Mouse (Mus musculus): ENCODE data around the gene 4930442H23Rik.
"Not testable (repeated sequence)": the region's sequence is repeated elsewhere in the genome, so short reads cannot be mapped to it uniquely, and the experiment has no call there.

The 4930442H23Rik gene

GRCm38 (mm10) chr10:81183805-81184204, at the start of gene 4930442H23Rik:
TSS of gene 4930442H23Rik (minus strand) at chr10:81183849.
- DNase-seq (ENCODE audit: low spot score in 2 of 2) = no peak

DNA sequence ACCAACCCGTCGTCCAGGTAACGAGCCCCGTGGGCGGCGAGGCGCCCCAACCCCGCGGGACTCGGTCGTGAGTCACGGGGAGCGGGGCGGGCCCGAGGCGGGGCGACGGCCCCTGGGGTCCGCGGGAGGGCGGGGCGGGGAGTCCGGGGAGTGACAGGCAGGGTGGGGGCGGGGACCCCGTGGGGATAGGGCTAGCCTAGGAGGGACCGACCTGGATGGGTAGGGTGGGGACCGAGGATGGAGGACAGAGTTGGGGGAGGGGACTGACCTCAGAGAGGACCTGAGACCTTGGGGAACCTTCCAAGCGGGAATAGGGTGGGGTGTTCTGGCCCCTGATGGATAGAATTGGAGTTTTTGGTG, 49.6 kb upstream of the 4930442H23Rik start:
- DNase-seq (ENCODE audit: low spot score in 2 of 2) = no peak

- peak; percentile 88 to 92 for DNase-seq (ENCODE audit: low spot score in 2 of 2)
Observed at GRCm38 (mm10) chr10:81232580-81233225, 49.1 kb upstream of the 4930442H23Rik start, which contains the start of gene Zfr2. TSS of gene Zfr2 (plus strand) at chr10:81233155.

GRCm38 (mm10) chr10:81231436-81231835, 47.8 kb upstream of the 4930442H23Rik start:
- DNase-seq (ENCODE audit: low spot score in 2 of 2) = no peak

DNA sequence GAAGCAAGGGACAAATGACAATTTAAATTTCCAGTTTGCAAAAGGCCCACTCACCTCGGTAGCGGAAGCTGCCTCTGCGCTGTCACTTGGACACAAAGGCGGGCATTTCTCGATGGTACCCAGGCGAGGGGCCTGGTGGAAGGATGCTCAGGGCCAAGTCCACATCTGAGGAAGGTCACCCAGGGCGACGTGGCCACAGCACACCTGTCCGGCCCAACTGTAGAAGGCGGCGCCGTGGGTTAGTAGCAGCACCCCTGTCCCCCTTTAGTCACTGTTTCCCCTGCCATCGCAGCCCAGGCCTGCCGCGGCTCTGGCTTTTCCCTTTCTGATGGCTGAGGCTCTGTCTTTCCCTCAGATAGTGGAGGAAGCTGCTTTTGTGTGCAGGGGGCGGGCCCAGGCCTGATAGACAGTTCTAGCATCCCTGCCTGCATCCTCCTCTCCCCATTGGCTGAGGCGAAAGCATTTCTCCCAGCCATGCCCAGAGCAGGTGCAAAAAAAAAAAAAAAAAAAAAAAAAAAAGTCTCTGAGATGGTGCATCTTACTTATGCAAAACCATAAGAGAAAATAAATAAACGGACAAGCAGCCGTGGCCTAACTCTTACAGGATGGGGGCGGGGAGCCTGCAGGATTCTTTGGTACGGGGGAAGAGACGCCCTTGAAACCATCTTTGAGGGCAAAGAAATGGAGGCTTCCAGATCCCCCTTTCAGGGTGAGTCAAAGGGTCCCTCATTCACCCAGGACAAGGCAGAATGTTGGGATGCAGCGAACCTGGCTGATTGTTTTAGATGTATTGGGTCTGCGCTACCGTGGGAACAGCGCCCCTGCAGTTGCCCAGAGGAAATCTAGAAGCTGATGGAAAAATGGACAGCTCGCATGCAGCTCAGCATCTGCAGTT, 47.0 kb upstream of the 4930442H23Rik start, which contains the start of gene Atcay:
Gene Atcay (minus strand): TSS at position 396 of the 895 bp plus-strand sequence.
- DNase-seq (ENCODE audit: low spot score in 2 of 2) = peak in 1 of 2 experiments; percentile 41

- DNase-seq (ENCODE audit: low spot score in 2 of 2) = no peak
Observed at GRCm38 (mm10) chr10:81229735-81230437, 46.2 kb upstream of the 4930442H23Rik start.

GRCm38 (mm10) chr10:81223731-81224130, 40.1 kb upstream of the 4930442H23Rik start:
- DNase-seq (ENCODE audit: low spot score in 2 of 2) = not testable (repeated sequence)

DNA sequence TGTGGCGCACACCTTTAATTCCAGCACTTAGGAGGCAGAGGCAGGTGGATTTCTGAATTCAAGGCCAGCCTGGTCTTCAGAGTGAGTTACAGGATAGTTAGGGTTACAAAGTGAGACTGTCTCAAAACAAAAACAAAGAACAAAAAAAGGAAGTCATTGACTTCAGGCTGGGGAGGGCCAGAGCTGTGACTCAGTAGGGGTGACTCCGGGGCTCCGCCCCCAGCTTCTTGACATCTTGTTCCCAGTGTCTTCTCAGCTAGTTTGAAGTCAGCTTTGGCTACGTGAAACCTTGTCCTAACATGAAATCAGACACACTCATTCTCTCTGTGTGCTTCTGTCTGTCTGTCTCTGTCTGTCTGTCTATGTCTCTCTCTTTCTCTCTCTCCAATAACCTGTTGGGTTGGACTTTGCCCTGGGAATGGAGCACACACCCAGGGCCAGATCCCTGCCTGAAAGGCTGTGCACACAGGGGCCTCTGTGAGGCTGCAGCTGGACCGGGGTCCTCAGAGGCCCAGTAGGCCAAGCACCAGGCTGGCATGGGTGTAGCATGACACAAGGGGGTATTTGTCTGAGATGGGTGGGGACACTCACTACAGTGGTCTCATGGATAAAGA, 37.9 kb upstream of the 4930442H23Rik start:
- DNase-seq (ENCODE audit: low spot score in 2 of 2) = no peak

GRCm38 (mm10) chr10:81217964-81218363, 34.3 kb upstream of the 4930442H23Rik start:
- DNase-seq (ENCODE audit: low spot score in 2 of 2) = peak; percentile 59 to 84

- DNase-seq (ENCODE audit: low spot score in 2 of 2) = peak in 1 of 2 experiments; percentile 42
Observed at GRCm38 (mm10) chr10:81217267-81217666, 33.6 kb upstream of the 4930442H23Rik start.

DNA sequence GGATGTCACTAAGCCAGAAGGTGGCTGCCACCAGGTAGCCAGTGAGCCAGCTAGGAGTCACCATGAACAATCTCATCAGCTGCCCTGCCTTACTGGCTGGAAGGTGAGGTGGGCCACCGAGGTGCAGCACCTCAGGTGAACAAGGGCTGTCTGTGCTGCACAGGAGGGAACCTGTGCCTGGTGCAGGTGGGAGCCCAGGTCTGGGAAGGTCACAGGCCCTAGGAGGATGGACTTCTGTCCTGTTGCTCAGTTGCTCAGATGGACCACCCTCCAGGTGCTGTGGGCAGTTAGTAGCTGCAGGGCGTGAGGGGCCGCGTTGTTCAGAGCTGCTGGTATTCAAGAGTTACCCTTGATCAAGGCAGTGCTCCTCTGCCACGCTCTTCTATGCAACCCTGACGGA, 33.2 kb upstream of the 4930442H23Rik start:
- DNase-seq (ENCODE audit: low spot score in 2 of 2) = no peak

- DNase-seq (ENCODE audit: low spot score in 2 of 2) = no peak
Observed at GRCm38 (mm10) chr10:81216260-81216659, 32.6 kb upstream of the 4930442H23Rik start.

DNA sequence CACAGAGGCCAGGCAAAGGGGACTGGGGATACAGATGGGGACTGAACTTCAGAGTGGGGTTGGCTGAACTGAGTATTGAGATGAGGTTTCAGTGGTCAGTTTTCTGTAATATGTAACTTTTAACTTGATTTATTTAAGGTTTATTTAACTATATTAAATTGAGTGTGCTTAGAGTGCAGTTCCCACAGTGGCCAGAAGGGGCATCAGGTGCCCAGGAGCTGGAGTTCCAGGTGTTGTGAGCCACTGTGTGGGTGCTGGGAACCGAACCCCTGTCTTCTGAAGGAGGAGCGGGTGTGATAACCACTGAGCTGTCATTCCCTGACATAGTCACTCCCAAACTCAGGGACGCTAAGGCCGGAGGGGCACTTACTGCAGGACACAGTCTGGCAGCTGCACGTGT, 26.5 kb upstream of the 4930442H23Rik start:
- no peak for DNase-seq (ENCODE audit: low spot score in 2 of 2)

- DNase-seq (ENCODE audit: low spot score in 2 of 2) = no peak
Observed at GRCm38 (mm10) chr10:81204137-81204536, 20.5 kb upstream of the 4930442H23Rik start.

- no peak for DNase-seq (ENCODE audit: low spot score in 2 of 2)
Observed at GRCm38 (mm10) chr10:81202978-81203720, 19.5 kb upstream of the 4930442H23Rik start.

DNA sequence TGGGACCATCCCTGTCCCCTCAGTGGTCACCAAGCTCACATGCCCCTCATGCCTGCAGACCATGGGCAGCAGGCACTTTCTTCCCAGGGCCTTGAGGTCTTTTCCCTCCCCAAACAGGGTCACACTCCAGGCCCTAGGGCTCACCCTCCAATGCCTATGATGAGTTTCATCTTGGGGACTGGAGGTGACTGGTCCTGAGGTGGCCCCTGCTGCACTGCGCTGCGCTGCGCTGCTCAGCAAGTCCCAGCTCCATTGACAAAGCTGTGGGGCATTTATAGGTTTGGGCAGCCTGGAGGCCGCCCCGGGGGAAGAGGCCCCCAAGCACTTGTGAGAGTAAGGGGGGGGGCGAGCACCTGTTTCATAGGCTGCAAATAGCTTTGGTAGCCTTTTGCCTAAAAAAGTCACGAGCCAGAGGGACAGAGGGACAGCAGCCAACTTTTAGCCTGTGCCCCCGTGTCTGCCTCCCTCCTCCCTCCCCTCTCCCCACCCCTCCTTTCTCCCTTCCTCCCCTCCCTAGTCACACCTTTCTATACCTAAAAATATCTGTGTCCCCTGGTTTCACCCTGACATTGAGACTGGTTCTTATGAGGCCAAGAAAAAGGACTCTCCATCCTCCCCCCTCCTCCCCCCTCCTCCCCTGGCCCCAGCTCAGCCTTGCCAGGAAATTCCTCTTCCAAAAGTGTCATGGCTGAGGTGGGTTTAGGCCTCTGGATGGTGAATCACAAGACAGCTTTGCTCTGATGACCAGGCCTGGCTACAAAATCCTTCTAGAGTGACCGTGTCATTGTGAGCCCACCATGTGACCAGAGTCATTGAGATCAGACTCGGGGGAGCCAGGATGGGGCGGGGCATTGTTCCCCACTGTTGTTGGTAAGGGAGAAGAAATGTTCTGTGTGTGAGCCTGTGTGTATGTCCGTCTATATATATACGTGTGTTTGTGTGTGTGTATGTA, 18.4 kb upstream of the 4930442H23Rik start, which contains the start of gene Nmrk2:
Gene Nmrk2 (minus strand): TSS at position 245 of the 952 bp plus-strand sequence.
- no peak for DNase-seq (ENCODE audit: low spot score in 2 of 2)

- no peak for DNase-seq (ENCODE audit: low spot score in 2 of 2)
Observed at GRCm38 (mm10) chr10:81200605-81201287, 17.1 kb upstream of the 4930442H23Rik start.

GRCm38 (mm10) chr10:81200141-81200540, 16.5 kb upstream of the 4930442H23Rik start:
- no peak for DNase-seq (ENCODE audit: low spot score in 2 of 2)

DNA sequence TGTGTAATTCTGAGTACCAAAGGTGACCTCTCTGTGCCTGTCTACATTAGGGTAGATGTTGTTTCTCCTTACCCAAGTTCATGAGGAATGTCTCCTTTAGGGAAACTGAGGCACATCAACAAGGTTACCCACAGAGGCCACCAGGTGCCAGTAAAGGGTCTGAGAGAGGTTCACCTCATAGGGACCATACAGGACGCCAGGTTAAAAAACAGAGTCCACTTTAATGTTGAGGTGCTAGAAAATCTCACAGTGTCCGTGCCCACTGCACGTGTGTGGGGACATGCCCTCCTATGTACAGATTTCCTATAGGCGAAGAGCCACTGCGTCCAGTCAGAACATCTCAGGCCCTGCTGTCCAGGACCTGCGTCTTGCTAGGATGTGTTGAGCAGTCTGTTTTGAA, 15.3 kb upstream of the 4930442H23Rik start:
- DNase-seq (ENCODE audit: low spot score in 2 of 2) = no peak

All from thymus, postnatal 10 days (tissue).